Mouse (Mus musculus): ENCODE data around the gene Clec1b. TPM values are rescaled to one million over a fixed set of nuclear protein-coding genes. Genes with fewer than 3 reads are reported as not detected.

Clec1b gene
- polyA plus RNA-seq, 1 experiment = 127 TPM

- WGBS = 75% methylated on average over 6 of the region's 6 CpGs
- TF ChIP-seq POLR2A (IDR thresholded peaks at IDR 0.05; ENCODE audit: borderline replicate concordance, control insufficient read depth, low read depth, low read length) = no peak
- TF ChIP-seq CTCF (IDR thresholded peaks at IDR 0.05; ENCODE audit: control insufficient read depth, insufficient read depth, low read length) = no peak
- Histone ChIP-seq H3K4me1 (ENCODE audit: control insufficient read depth, insufficient read depth, low read length) (no peaks in the 10 kb centered on the region), H3K27ac (ENCODE audit: control insufficient read depth, insufficient read depth, low read depth, low read length, poor library complexity) (no peak overlapping the region), H3K4me3 (replicated peaks; ENCODE audit: control insufficient read depth, low read depth, low read length) (no peak overlapping the region)
These were observed 52.6 kb downstream of the Clec1b start for GRCm38 (mm10) chr6:129449743-129450142.

DNA sequence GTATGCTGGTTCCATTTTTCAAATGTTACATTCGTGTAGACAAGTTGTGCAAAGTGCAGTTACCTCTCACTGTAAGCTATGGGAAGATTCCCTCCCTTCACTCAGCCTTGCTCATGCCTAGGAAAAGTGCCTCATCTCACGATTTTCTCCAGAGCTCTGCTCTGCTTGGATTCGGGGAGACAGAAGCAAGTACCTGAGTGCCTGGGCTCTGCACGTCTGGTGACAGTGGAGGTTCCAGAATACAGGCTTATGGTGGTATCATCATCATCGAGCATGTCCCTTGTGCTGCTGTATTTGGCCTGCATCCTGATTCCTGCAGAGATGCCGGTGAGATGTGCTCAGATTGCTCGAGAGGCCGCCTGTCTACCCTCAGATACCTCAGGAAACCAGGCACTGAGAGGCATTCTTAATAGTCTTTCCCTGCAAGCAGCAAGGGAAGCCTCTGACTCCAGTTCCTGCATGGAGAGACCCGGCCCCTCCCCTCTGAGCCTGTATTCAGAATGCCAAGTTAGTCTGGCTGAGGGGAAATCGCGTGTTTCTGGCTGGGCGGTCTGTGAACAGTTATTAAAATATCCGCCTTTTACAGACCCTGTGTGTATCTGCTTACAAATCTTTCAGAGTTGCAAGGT is 54.4 kb downstream of the Clec1b start, which contains the start of gene Clec1a:
Gene Clec1a, minus strand, starts transcription at position 590 of the 629 bp plus-strand sequence.
- TF ChIP-seq POLR2A (IDR thresholded peaks at IDR 0.05; ENCODE audit: borderline replicate concordance, control insufficient read depth, low read depth, low read length) (no peak), CTCF (IDR thresholded peaks at IDR 0.05; ENCODE audit: control insufficient read depth, insufficient read depth, low read length) (no peak)
- Histone ChIP-seq H3K4me1 (ENCODE audit: control insufficient read depth, insufficient read depth, low read length) (no peaks in the 10 kb centered on the region), H3K4me3 (replicated peaks; ENCODE audit: control insufficient read depth, low read depth, low read length) (no peak within 1 kb of the TSS), H3K27ac (ENCODE audit: control insufficient read depth, insufficient read depth, low read depth, low read length, poor library complexity) (no peak within 1 kb of the TSS)
- 33% methylated on average over 13 of the region's 13 CpGs for WGBS

Other genes starting within 250 kb of the Clec1b start
- 57.9 and 122 TPM in 2 replicates for gene Clec2d, start 216.7 kb upstream of the Clec1b start, polyA plus RNA-seq (2011; ENCODE audit: insufficient read depth, insufficient read length, low replicate concordance, missing spikeins)
- 4.8 and 4.9 TPM in 2 replicates for gene Cd69, start 121.9 kb upstream of the Clec1b start, polyA plus RNA-seq (2011; ENCODE audit: insufficient read depth, insufficient read length, low replicate concordance, missing spikeins)
- not detected in 2 replicates for gene 4922502D21Rik, start 65.5 kb upstream of the Clec1b start, polyA plus RNA-seq (2011; ENCODE audit: insufficient read depth, insufficient read length, low replicate concordance, missing spikeins)
- 45.9 and 106 TPM in 2 replicates for gene Clec12a, start 54.6 kb upstream of the Clec1b start, polyA plus RNA-seq (2011; ENCODE audit: insufficient read depth, insufficient read length, low replicate concordance, missing spikeins)
- not detected in 2 replicates for gene Clec12b, start 11.4 kb upstream of the Clec1b start, polyA plus RNA-seq (2011; ENCODE audit: insufficient read depth, insufficient read length, low replicate concordance, missing spikeins)
- 3.7 and 19.0 TPM in 2 replicates for gene Clec9a, start 11.6 kb downstream of the Clec1b start, polyA plus RNA-seq (2011; ENCODE audit: insufficient read depth, insufficient read length, low replicate concordance, missing spikeins)
- gene Clec1a, start 54.7 kb downstream of the Clec1b start, polyA plus RNA-seq (2011; ENCODE audit: insufficient read depth, insufficient read length, low replicate concordance, missing spikeins) = 0.30 TPM in 1 of 2 replicates, not detected in the other
- 7.5 and 12.6 TPM in 2 replicates for gene Olr1, start 109.9 kb downstream of the Clec1b start, polyA plus RNA-seq (2011; ENCODE audit: insufficient read depth, insufficient read length, low replicate concordance, missing spikeins)
- gene Tmem52b, start 115.3 kb downstream of the Clec1b start, polyA plus RNA-seq (2011; ENCODE audit: insufficient read depth, insufficient read length, low replicate concordance, missing spikeins) = not detected in 2 replicates
- gene Gabarapl1, start 135.9 kb downstream of the Clec1b start, polyA plus RNA-seq (2011; ENCODE audit: insufficient read depth, insufficient read length, low replicate concordance, missing spikeins) = 31.0 and 44.3 TPM in 2 replicates
- 1.8 and 3.8 TPM in 2 replicates for gene Klre1, start 180.6 kb downstream of the Clec1b start, polyA plus RNA-seq (2011; ENCODE audit: insufficient read depth, insufficient read length, low replicate concordance, missing spikeins)
- 2.5 and 9.8 TPM in 2 replicates for gene Klrd1, start 194.5 kb downstream of the Clec1b start, polyA plus RNA-seq (2011; ENCODE audit: insufficient read depth, insufficient read length, low replicate concordance, missing spikeins)
- gene Klrk1, start 226.6 kb downstream of the Clec1b start, polyA plus RNA-seq (2011; ENCODE audit: insufficient read depth, insufficient read length, low replicate concordance, missing spikeins) = 2.7 and 6.3 TPM in 2 replicates
- not detected in 2 replicates for gene Klrc3, start 246.0 kb downstream of the Clec1b start, polyA plus RNA-seq (2011; ENCODE audit: insufficient read depth, insufficient read length, low replicate concordance, missing spikeins)

Measured in bone marrow, adult 2 months (tissue).